Mouse (Mus musculus) gastrocnemius, adult 2 months (tissue): ENCODE measurements around the gene Gm21883. TPM values are rescaled to one million over a fixed set of nuclear protein-coding genes. Genes with fewer than 3 reads are reported as not detected.
"Not testable (repeated sequence)": the region's sequence is repeated elsewhere in the genome, so short reads cannot be mapped to it uniquely, and the experiment has no call there.

Experiments
- DNase-seq: peaks from one replicate; pipeline ENCODE4 v3.0.0; 2022
- H3K27ac ChIP-seq: fragments of 200-600 bp; 2 replicates; pipeline ENCODE4 v1.8.1; 2022; ENCODE audit warnings: mild to moderate bottlenecking
- H3K4me3 ChIP-seq: fragments of 200-600 bp; 2 replicates; pipeline ENCODE4 v1.8.1; 2022; ENCODE audit warnings: mild to moderate bottlenecking, moderate library complexity
- intact Hi-C: fragments of 180-260 bp; cut with DNase I; formaldehyde crosslinking; loops from one replicate; pipeline ENCODE4 v1.15.1; 2025
- long read RNA-seq, 2 experiments: library from polyadenylated mRNA; stranded (forward); transcript quantifications; one replicate each; pipeline ENCODE4 v2.0.0; 2021
- total RNA-seq, 2 experiments: library from RNA; stranded (reverse); gene quantifications; 2 replicates each; pipeline ENCODE4 v1.2.3; 2021

Gene Gm21883
- not detected for total RNA-seq
- long read RNA-seq, experiment 1 = 0 reads
- long read RNA-seq, experiment 2 = 0 reads

GRCm38 (mm10) chrX:31574183-31574582 lies at the start of gene Gm21883:
Gene Gm21883, minus strand, starts transcription at chrX:31574283.
- intact Hi-C loops, H3K27ac ChIP-seq, DNase-seq, H3K4me3 ChIP-seq: not testable (repeated sequence)

GRCm38 (mm10) chrX:31618820-31619219 lies 44.7 kb upstream of the Gm21883 start, which contains the start of gene Spin2e:
Gene Spin2e, minus strand, starts transcription at chrX:31618920.
- H3K27ac ChIP-seq, intact Hi-C loops, DNase-seq, H3K4me3 ChIP-seq: not testable (repeated sequence)

Other genes with a start within 250 kb of the Gm21883 start
- gene Btbd35f26, start 237.8 kb downstream of the Gm21883 start, total RNA-seq = not detected
- not detected for gene Btbd35f19, start 190.4 kb downstream of the Gm21883 start, total RNA-seq
- gene Spin2e, start 44.6 kb upstream of the Gm21883 start, total RNA-seq = not detected
- not detected for gene Btbd35f25, start 142.9 kb upstream of the Gm21883 start, total RNA-seq